Mouse (Mus musculus) thymus, adult 2 months (tissue): Measurements from ENCODE around the gene 1700092M07Rik. TPM values are rescaled to one million over a fixed set of nuclear protein-coding genes. Genes with fewer than 3 reads are reported as not detected.

ENCODE experiments used
- DNase-seq: peaks from one replicate; pipeline ENCODE4 v3.0.0; 2021
- H3K27ac ChIP-seq: fragments of 200-500 bp; 2 replicates; pipeline ENCODE4 v1.5.1; 2012; ENCODE audit warnings: low read length, control low read depth; ENCODE audit not compliant: control insufficient read depth, insufficient read depth
- H3K27me3 ChIP-seq: fragments of 200-500 bp; 2 replicates; pipeline ENCODE4 v1.6.1; 2012; ENCODE audit warnings: mild to moderate bottlenecking, low read length, moderate library complexity, mixed read lengths; ENCODE audit not compliant: control insufficient read depth, insufficient read depth
- H3K36me3 ChIP-seq: fragments of 200-500 bp; 2 replicates; pipeline ENCODE4 v1.6.1; 2012; ENCODE audit warnings: mild to moderate bottlenecking, low read length, moderate library complexity; ENCODE audit not compliant: control insufficient read depth, insufficient read depth
- H3K4me1 ChIP-seq: fragments of 200-500 bp; replicated peaks from 2 replicates; pipeline ENCODE4 v1.6.1; 2012; ENCODE audit warnings: low read length; ENCODE audit not compliant: control insufficient read depth, insufficient read depth
- H3K4me3 ChIP-seq: fragments of 200-500 bp; 2 replicates; pipeline ENCODE4 v1.5.1; 2012; ENCODE audit warnings: mild to moderate bottlenecking, low read length, control low read depth, moderate library complexity; ENCODE audit not compliant: control insufficient read depth, insufficient read depth
- CTCF ChIP-seq: fragments of 200-500 bp; IDR thresholded peaks from 2 replicates; pipeline ENCODE4 v1.5.1; 2012; ENCODE audit warnings: mild to moderate bottlenecking, control low read depth, low read length, moderate library complexity, borderline replicate concordance; ENCODE audit not compliant: control insufficient read depth, poor library complexity, insufficient read depth; ENCODE audit errors: extremely low read depth
- POLR2A ChIP-seq: fragments of 200-500 bp; IDR thresholded peaks from 2 replicates; pipeline ENCODE4 v1.6.1; 2012; ENCODE audit warnings: mild to moderate bottlenecking, low read length, control low read depth, moderate library complexity; ENCODE audit not compliant: control insufficient read depth, poor library complexity, insufficient read depth; ENCODE audit errors: extremely low read depth
- WGBS: fragments of 180-500 bp; shearing (Covaris S2); methylation state at CpG from one replicate; pipeline ENCODE4 v1.1.7; 2018; 5-methylcytosine and 5-hydroxymethylcytosine counted together
- polyA plus RNA-seq: library from polyadenylated mRNA; depleted of rRNA; stranded (reverse); fragments of >200 nt; gene quantifications from 2 replicates; pipeline ENCODE4 v1.2.3, GENCODE M21; 2012; rRNA removed

The 1700092M07Rik gene
- polyA plus RNA-seq, 1 experiment, result not detected

DNA sequence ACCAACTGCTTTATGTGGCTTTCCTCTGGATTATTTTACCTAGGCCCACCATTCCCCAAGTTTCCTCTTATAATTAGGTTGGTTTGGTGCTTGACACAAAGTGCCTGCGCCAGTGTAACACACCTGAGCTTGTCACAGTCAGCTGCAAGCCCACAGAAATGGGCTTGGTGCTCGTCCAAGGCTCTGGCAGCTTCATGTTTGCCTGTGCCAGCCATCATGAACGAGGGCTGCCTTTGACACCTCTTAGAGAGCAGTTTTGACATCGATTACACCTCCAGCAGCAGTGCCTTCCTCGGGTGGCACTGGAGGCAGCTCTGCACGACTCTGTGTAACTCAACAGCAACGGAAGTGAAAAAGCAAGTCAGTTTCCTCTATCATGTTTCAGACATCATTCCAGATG lies 49.7 kb downstream of the 1700092M07Rik start:
- no peaks in the 10 kb centered on the region for H3K27me3 ChIP-seq
- no peak for DNase-seq
- WGBS, result 84% methylated on average over 7 of the region's 7 CpGs
- H3K4me1 ChIP-seq, result 0 out of 2 replicates have a peak, but pooled peaks cover 2% of the 10 kb centered on the region
- H3K4me3 ChIP-seq, result no peak overlapping the region
- peaks cover 25% of the 10 kb centered on the region for H3K36me3 ChIP-seq
- H3K27ac ChIP-seq, result no peak overlapping the region
- no peak for TF ChIP-seq CTCF
- TF ChIP-seq POLR2A, result no peak

Other genes starting within 250 kb of the 1700092M07Rik start
- 0.10 and 0.38 TPM in 2 replicates for gene Slc22a8, start 149.5 kb upstream of the 1700092M07Rik start, polyA plus RNA-seq
- 0.16 TPM in 1 of 2 replicates, not detected in the other for gene Slc22a6, start 122.7 kb upstream of the 1700092M07Rik start, polyA plus RNA-seq
- 0.01 and 0.05 TPM in 2 replicates for gene Chrm1, start 76.9 kb upstream of the 1700092M07Rik start, polyA plus RNA-seq
- gene Slc3a2, start 17.3 kb upstream of the 1700092M07Rik start, polyA plus RNA-seq, result 154 and 165 TPM in 2 replicates
- 49.2 and 54.7 TPM in 2 replicates for gene Wdr74, start 4.9 kb upstream of the 1700092M07Rik start, polyA plus RNA-seq
- gene Stx5a, start 695 bp downstream of the 1700092M07Rik start, polyA plus RNA-seq, result 128 and 137 TPM in 2 replicates
- 170 and 191 TPM in 2 replicates for gene Nxf1, start 16.4 kb downstream of the 1700092M07Rik start, polyA plus RNA-seq
- gene Tmem223, start 30.3 kb downstream of the 1700092M07Rik start, polyA plus RNA-seq, result 277 and 363 TPM in 2 replicates
- gene Tmem179b, start 33.7 kb downstream of the 1700092M07Rik start, polyA plus RNA-seq, result 168 and 197 TPM in 2 replicates
- 24.9 and 28.7 TPM in 2 replicates for gene Taf6l, start 45.7 kb downstream of the 1700092M07Rik start, polyA plus RNA-seq
- 77.0 and 77.1 TPM in 2 replicates for gene Polr2g, start 57.9 kb downstream of the 1700092M07Rik start, polyA plus RNA-seq
- 3.0 and 3.2 TPM in 2 replicates for gene Zbtb3, start 61.8 kb downstream of the 1700092M07Rik start, polyA plus RNA-seq
- gene Ttc9c, start 78.6 kb downstream of the 1700092M07Rik start, polyA plus RNA-seq, result 36.1 and 37.5 TPM in 2 replicates
- 29.3 and 34.3 TPM in 2 replicates for gene Hnrnpul2, start 79.3 kb downstream of the 1700092M07Rik start, polyA plus RNA-seq
- gene AC129217.1, start 89.1 kb downstream of the 1700092M07Rik start, polyA plus RNA-seq, result 1.5 and 1.6 TPM in 2 replicates
- gene Bscl2, start 96.7 kb downstream of the 1700092M07Rik start, polyA plus RNA-seq, result 136 and 153 TPM in 2 replicates
- 0.15 TPM in 1 of 2 replicates, not detected in the other for gene Gng3, start 98.5 kb downstream of the 1700092M07Rik start, polyA plus RNA-seq
- 1.2 and 1.3 TPM in 2 replicates for gene Lrrn4cl, start 110.0 kb downstream of the 1700092M07Rik start, polyA plus RNA-seq
- gene Ubxn1, start 130.8 kb downstream of the 1700092M07Rik start, polyA plus RNA-seq, result 108 and 119 TPM in 2 replicates
- 38.7 and 39.2 TPM in 2 replicates for gene Uqcc3, start 140.2 kb downstream of the 1700092M07Rik start, polyA plus RNA-seq
- 2.4 and 3.0 TPM in 2 replicates for gene Lbhd1, start 143.0 kb downstream of the 1700092M07Rik start, polyA plus RNA-seq
- gene Gm49403, start 143.2 kb downstream of the 1700092M07Rik start, polyA plus RNA-seq, result not detected in 2 replicates
- 15.3 and 19.1 TPM in 2 replicates for gene 1810009A15Rik, start 148.1 kb downstream of the 1700092M07Rik start, polyA plus RNA-seq
- gene Gm49416, start 148.2 kb downstream of the 1700092M07Rik start, polyA plus RNA-seq, result not detected in 2 replicates
- gene Ints5, start 152.3 kb downstream of the 1700092M07Rik start, polyA plus RNA-seq, result 51.9 and 56.0 TPM in 2 replicates
- gene Ganab, start 157.4 kb downstream of the 1700092M07Rik start, polyA plus RNA-seq, result 203 and 219 TPM in 2 replicates
- 102 and 106 TPM in 2 replicates for gene B3gat3, start 179.7 kb downstream of the 1700092M07Rik start, polyA plus RNA-seq
- 11.9 and 13.5 TPM in 2 replicates for gene Rom1, start 188.6 kb downstream of the 1700092M07Rik start, polyA plus RNA-seq
- gene Eml3, start 188.8 kb downstream of the 1700092M07Rik start, polyA plus RNA-seq, result 72.3 and 73.1 TPM in 2 replicates
- 79.6 and 92.0 TPM in 2 replicates for gene Mta2, start 201.2 kb downstream of the 1700092M07Rik start, polyA plus RNA-seq
- 39.4 and 42.0 TPM in 2 replicates for gene Tut1, start 213.1 kb downstream of the 1700092M07Rik start, polyA plus RNA-seq
- gene Eef1g, start 226.3 kb downstream of the 1700092M07Rik start, polyA plus RNA-seq, result 251 and 292 TPM in 2 replicates
- gene Ahnak, start 248.6 kb downstream of the 1700092M07Rik start, polyA plus RNA-seq, result 6.0 and 7.9 TPM in 2 replicates